Mouse (Mus musculus) kidney, embryonic 15.5 days (tissue): ENCODE results near the gene Rsph10b. TPM values are rescaled to one million over a fixed set of nuclear protein-coding genes. Genes with fewer than 3 reads are reported as not detected.

Source experiments
- ATAC-seq: fragments of 200-750 bp; cut with Nextera tagmentation; replicated peaks from 2 replicates; pipeline ENCODE4 v1.8.0; 2017; ENCODE audit warnings: moderate TSS enrichment; ENCODE audit not compliant: low FRiP score
- H3K27ac ChIP-seq: fragments of 300-500 bp; sonication (generic); 2 replicates; pipeline ENCODE4 v1.5.1; 2015; ENCODE audit warnings: mild to moderate bottlenecking, inconsistent platforms
- H3K27me3 ChIP-seq: fragments of 300-500 bp; sonication (generic); 2 replicates; pipeline ENCODE4 v1.6.1; 2015; ENCODE audit warnings: inconsistent platforms
- H3K36me3 ChIP-seq: fragments of 300-500 bp; sonication (generic); 2 replicates; pipeline ENCODE4 v1.6.1; 2015; ENCODE audit warnings: inconsistent platforms
- H3K4me1 ChIP-seq: fragments of 300-500 bp; sonication (generic); 2 replicates; pipeline ENCODE4 v1.6.1; 2015; ENCODE audit warnings: inconsistent platforms
- H3K4me2 ChIP-seq: fragments of 300-500 bp; sonication (generic); 2 replicates; pipeline ENCODE4 v1.6.1; 2015; ENCODE audit warnings: moderate library complexity, mild to moderate bottlenecking, inconsistent platforms
- H3K4me3 ChIP-seq: fragments of 300-500 bp; sonication (generic); replicated peaks from 2 replicates; pipeline ENCODE4 v1.5.1; 2015; ENCODE audit warnings: mild to moderate bottlenecking, inconsistent platforms
- H3K9ac ChIP-seq: fragments of 300-500 bp; sonication (generic); 2 replicates; pipeline ENCODE4 v1.6.1; 2015; ENCODE audit warnings: mild to moderate bottlenecking, inconsistent platforms
- H3K9me3 ChIP-seq: fragments of 300-500 bp; sonication (generic); replicated peaks from 2 replicates; pipeline ENCODE4 v1.6.1; 2016; ENCODE audit warnings: inconsistent platforms
- WGBS: fragments of 180-500 bp; shearing (Covaris S2); methylation state at CpG from one replicate; pipeline ENCODE4 v1.1.7; 2015; ENCODE audit warnings: mixed read lengths; 5-methylcytosine and 5-hydroxymethylcytosine counted together
- polyA plus RNA-seq: library from polyadenylated mRNA; unstranded; fragments of >200 nt; fragmentation: Nextera tagmentation; extraction: Ambion mirVana; gene quantifications from 2 replicates; pipeline ENCODE4 v1.2.1, GENCODE M21; 2015

The Rsph10b gene
- polyA plus RNA-seq: 0.81 TPM in 2 replicates

- no peak for ATAC-seq
- Histone ChIP-seq H3K4me3 (no peak within 1 kb of the TSS), H3K4me2 (peak within 1 kb of the TSS; percentile 40), H3K27ac (no peak within 1 kb of the TSS), H3K27me3 (no peaks in the 10 kb centered on the region), H3K4me1 (peaks cover 6% of the 10 kb centered on the region; the same call in 1 of the 2 replicates), H3K9ac (no peak within 1 kb of the TSS), H3K9me3 (no peaks in the 10 kb centered on the region), H3K36me3 (peaks cover 39% of the 10 kb centered on the region)
- WGBS: 19% methylated on average over 8 of the region's 8 CpGs
Observed at GRCm38 (mm10) chr5:143932831-143933230, at the start of gene Rsph10b. Gene Rsph10b (plus strand): TSS chr5:143933035.

DNA sequence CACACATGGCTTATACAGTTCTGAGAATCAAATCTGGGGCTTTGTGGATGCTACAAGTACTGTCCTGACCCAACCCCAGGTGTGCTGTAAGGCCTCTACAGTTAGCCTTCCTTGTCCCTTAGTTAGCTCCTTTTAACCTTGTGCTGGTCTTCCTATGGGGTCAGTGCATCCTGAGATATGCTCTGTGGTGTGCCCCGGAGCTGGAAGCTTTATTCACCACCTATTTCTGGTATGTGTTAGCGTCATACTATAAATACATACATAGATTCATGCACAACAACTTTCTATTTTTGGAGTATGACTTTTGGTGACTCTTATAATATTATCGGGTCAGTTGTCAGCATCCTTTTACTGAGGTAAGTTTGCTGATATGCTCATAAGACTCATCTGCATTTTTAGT lies 47.6 kb upstream of the Rsph10b start:
- Histone ChIP-seq H3K4me1 (no peaks in the 10 kb centered on the region), H3K27ac (no peak overlapping the region), H3K9me3 (0 out of 2 replicates have a peak, but pooled peaks cover 4% of the 10 kb centered on the region), H3K27me3 (no peaks in the 10 kb centered on the region), H3K9ac (no peak overlapping the region), H3K36me3 (peaks cover 100% of the 10 kb centered on the region), H3K4me3 (no peak overlapping the region), H3K4me2 (no peak overlapping the region)
- no peak for ATAC-seq
- 97% methylated on average over 3 of the region's 3 CpGs for WGBS

GRCm38 (mm10) chr5:143890741-143891140 lies 42.1 kb upstream of the Rsph10b start:
- no peak overlapping the region for H3K9ac ChIP-seq
- no peak overlapping the region for H3K27ac ChIP-seq
- ATAC-seq: no peak
- H3K4me3 ChIP-seq: no peak overlapping the region
- H3K36me3 ChIP-seq: peaks cover 91% of the 10 kb centered on the region
- no peaks in the 10 kb centered on the region for H3K27me3 ChIP-seq
- H3K4me1 ChIP-seq: 0 out of 2 replicates have a peak, but pooled peaks cover 2% of the 10 kb centered on the region
- no peak overlapping the region for H3K4me2 ChIP-seq
- WGBS: 81% methylated on average over 6 of the region's 6 CpGs
- H3K9me3 ChIP-seq: 0 out of 2 replicates have a peak, but pooled peaks cover 1% of the 10 kb centered on the region

DNA sequence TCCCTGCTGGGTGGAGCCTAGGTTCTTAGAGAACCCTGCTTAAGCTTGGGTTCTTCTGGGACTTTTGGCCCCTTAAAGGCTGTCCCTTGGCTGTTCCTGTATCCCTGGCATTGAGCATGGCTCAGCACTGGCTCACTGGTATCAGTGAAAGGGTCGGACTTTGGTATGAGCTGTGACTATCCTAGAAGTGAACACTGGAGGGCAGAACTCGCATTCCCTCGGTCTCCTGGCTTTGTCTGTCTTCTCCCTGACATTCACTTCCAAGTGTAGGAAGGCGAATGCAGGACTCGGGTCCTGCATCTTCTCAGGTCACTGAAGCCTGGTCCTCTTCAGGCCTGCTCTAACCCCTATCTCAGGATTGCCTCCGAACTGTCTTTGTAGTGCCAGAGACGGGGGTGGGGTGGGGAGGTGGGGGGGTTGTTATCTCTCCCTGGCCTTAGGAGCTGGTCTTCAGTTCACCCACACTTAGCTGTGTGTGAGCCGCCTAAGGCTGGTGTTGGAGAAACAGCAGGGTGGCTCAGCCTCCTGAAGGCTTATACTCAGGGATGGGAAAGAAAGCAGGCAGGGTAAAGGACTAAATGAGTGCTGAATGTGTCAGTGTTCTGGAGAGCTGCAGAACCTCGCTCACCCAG lies 40.5 kb upstream of the Rsph10b start:
- 0 out of 2 replicates have a peak, but pooled peaks cover 2% of the 10 kb centered on the region for H3K4me1 ChIP-seq
- H3K36me3 ChIP-seq: peaks cover 86% of the 10 kb centered on the region
- no peak overlapping the region for H3K4me2 ChIP-seq
- no peaks in the 10 kb centered on the region for H3K27me3 ChIP-seq
- H3K9ac ChIP-seq: no peak overlapping the region
- WGBS: 71% methylated on average over 9 of the region's 9 CpGs
- no peak overlapping the region for H3K27ac ChIP-seq
- no peak for ATAC-seq
- no peak overlapping the region for H3K4me3 ChIP-seq
- H3K9me3 ChIP-seq: no peaks in the 10 kb centered on the region

DNA sequence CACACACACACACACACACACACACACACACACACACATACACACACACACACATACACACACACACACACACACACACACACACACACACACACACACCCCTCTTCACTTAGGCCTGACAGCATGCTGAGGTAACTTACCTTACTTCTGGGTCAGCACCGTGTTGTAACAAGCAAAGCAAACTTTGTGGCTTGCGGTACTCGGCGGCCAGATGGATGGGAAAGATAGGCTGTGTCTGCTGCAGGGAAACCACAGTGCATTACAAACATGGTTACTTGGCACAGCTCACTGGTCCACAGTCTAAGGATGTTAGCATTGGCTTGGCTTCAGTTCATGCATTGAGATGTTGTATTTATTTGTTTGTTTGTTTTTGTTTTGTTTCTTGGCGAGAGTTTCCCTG lies 39.4 kb upstream of the Rsph10b start:
- Histone ChIP-seq H3K9me3 (no peaks in the 10 kb centered on the region), H3K27ac (peak overlapping the region; percentile 27; the same call in 1 of the 2 replicates), H3K36me3 (peaks cover 86% of the 10 kb centered on the region), H3K4me2 (no peak overlapping the region), H3K4me3 (no peak overlapping the region), H3K4me1 (0 out of 2 replicates have a peak, but pooled peaks cover 2% of the 10 kb centered on the region), H3K9ac (no peak overlapping the region), H3K27me3 (no peaks in the 10 kb centered on the region)
- 68% methylated on average over 5 of the region's 5 CpGs for WGBS
- no peak for ATAC-seq

DNA sequence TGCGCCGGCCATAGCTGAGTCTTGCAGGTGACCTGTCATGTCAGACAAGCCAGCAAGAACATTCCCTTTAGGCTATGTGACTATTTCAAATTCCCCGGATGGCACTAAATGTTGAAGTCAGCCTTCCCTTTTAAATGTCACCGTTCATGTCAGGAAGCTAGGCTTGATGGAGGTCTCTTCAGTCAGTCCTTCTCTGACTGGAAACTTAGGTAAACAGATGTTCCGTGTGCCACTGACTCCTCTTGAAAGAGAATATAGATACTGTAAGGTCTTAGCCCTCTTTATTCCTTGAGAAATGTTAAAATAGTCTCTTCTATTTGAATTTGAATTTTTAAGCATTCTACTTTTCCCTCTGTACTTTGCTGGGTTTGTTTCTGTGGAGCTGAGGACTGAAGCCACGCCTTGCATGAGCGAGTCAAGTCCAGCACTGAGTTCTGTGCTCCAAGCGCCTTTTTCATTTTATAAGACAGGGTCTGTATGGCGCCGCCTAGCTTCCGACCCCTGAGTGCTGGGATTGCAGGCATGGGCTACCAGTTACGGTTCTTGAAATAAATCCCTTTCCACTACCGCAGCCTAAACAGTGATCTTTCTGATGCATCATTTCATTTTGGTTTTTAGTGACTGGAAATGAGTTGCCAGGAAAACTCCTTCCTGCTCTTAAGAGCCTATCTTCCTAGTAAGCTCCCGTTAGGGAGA lies 35.1 kb upstream of the Rsph10b start, which contains the start of gene Ankrd61:
Gene Ankrd61 (minus strand): TSS at position 51 of the 696 bp plus-strand sequence.
- H3K4me3 ChIP-seq: no peak within 1 kb of the TSS
- no peak within 1 kb of the TSS for H3K4me2 ChIP-seq
- peaks cover 87% of the 10 kb centered on the region for H3K36me3 ChIP-seq
- no peak for ATAC-seq
- no peaks in the 10 kb centered on the region for H3K27me3 ChIP-seq
- H3K27ac ChIP-seq: no peak within 1 kb of the TSS
- H3K9ac ChIP-seq: no peak within 1 kb of the TSS
- WGBS: 88% methylated on average over 14 of the region's 14 CpGs
- H3K4me1 ChIP-seq: 0 out of 2 replicates have a peak, but pooled peaks cover 2% of the 10 kb centered on the region
- H3K9me3 ChIP-seq: no peaks in the 10 kb centered on the region

DNA sequence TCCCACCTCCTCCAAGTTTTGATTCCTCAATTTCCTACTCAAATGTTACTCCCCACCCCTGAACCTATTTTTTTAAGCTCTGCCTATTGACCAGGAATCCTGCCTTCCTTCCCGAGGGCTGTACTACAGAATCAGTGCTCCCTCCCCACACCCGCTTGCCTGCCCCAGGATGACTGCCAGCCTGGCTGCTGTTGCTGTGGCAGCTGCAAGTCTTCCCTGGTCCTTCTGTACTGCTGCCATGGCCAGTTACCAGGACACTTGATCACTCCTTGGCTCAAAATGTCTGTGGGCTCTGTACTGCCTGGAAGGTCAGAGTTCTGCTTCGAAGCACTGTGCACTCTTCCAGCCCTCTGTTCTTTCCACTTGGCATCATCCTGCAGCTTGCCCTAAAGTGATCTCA lies 30.7 kb upstream of the Rsph10b start:
- Histone ChIP-seq H3K36me3 (peaks cover 90% of the 10 kb centered on the region), H3K4me3 (no peak overlapping the region), H3K27ac (no peak overlapping the region), H3K9ac (no peak overlapping the region), H3K4me2 (no peak overlapping the region), H3K4me1 (peaks cover 22% of the 10 kb centered on the region), H3K9me3 (no peaks in the 10 kb centered on the region), H3K27me3 (no peaks in the 10 kb centered on the region)
- 71% methylated on average over 3 of the region's 3 CpGs for WGBS
- no peak for ATAC-seq

GRCm38 (mm10) chr5:143903813-143904212 lies 29.0 kb upstream of the Rsph10b start:
- WGBS: 83% methylated on average over 4 of the region's 4 CpGs
- ATAC-seq: no peak

DNA sequence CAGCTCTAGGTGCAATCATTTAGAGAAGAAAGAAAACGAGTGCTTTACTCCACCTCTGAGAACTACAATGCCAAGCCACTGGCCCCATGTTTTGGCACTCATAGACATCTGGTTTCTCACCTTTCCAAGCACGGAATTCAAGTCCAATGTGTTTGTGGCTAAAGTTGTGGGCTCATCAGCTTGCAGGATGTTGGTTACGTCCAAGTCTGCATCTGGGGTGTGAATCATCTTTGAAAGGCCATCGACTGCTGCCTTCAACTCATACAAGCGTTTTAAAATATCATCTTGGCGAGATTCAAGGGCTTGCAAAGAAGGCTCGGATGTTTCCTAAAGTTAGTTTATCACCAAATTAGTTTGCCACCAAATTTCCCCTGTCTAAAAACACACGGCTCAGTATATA lies 26.4 kb upstream of the Rsph10b start:
- Histone ChIP-seq H3K4me3 (no peak overlapping the region), H3K36me3 (peaks cover 47% of the 10 kb centered on the region)
- no peak for ATAC-seq

More at GRCm38 (mm10) chr5:143903813-143904212, 29.0 kb upstream of the Rsph10b start:
- Histone ChIP-seq H3K9me3 (no peaks in the 10 kb centered on the region), H3K9ac (no peak overlapping the region), H3K27ac (no peak overlapping the region), H3K4me3 (no peak overlapping the region), H3K27me3 (no peaks in the 10 kb centered on the region), H3K4me1 (peaks cover 39% of the 10 kb centered on the region), H3K36me3 (peaks cover 73% of the 10 kb centered on the region), H3K4me2 (no peak overlapping the region)

GRCm38 (mm10) chr5:143908926-143909325 lies 23.9 kb upstream of the Rsph10b start:
- ATAC-seq: no peak

More for the DNA sequence above, 26.4 kb upstream of the Rsph10b start:
- H3K4me2 ChIP-seq: no peak overlapping the region
- H3K27ac ChIP-seq: no peak overlapping the region
- 79% methylated on average over 8 of the region's 8 CpGs for WGBS
- H3K4me1 ChIP-seq: peaks cover 51% of the 10 kb centered on the region
- H3K27me3 ChIP-seq: no peaks in the 10 kb centered on the region
- H3K9ac ChIP-seq: no peak overlapping the region
- H3K9me3 ChIP-seq: no peaks in the 10 kb centered on the region

GRCm38 (mm10) chr5:143909417-143910400 lies 23.1 kb upstream of the Rsph10b start, which contains the start of the genes Aimp2 and Pms2:
Gene Aimp2 (minus strand): TSS chr5:143909847.
Gene Pms2 (plus strand): TSS chr5:143909964.
- peak within 1 kb of the TSS; percentile 79 for H3K4me3 ChIP-seq
- H3K36me3 ChIP-seq: peaks cover 28% of the 10 kb centered on the region
- peaks cover 48% of the 10 kb centered on the region for H3K4me1 ChIP-seq
- peak within 1 kb of the TSS; percentile 89 for H3K27ac ChIP-seq
- no peaks in the 10 kb centered on the region for H3K27me3 ChIP-seq
- H3K9me3 ChIP-seq: no peaks in the 10 kb centered on the region
- under 1% methylated on average over 70 of the region's 70 CpGs for WGBS
- H3K9ac ChIP-seq: peak within 1 kb of the TSS; percentile 68
- peak within 1 kb of the TSS; percentile 80 for H3K4me2 ChIP-seq
- peak; percentile 99 for ATAC-seq

More at GRCm38 (mm10) chr5:143908926-143909325, 23.9 kb upstream of the Rsph10b start:
- Histone ChIP-seq H3K4me3 (peak overlapping the region; percentile 79), H3K4me2 (peak overlapping the region; percentile 80), H3K36me3 (peaks cover 30% of the 10 kb centered on the region), H3K27ac (peak overlapping the region; percentile 89), H3K27me3 (no peaks in the 10 kb centered on the region), H3K9ac (peak overlapping the region; percentile 68), H3K4me1 (peaks cover 51% of the 10 kb centered on the region), H3K9me3 (no peaks in the 10 kb centered on the region)
- WGBS: 1% methylated on average over 9 of the region's 9 CpGs
